Mouse (Mus musculus): Measurements from ENCODE around the gene Cysltr2. TPM values are rescaled to one million over a fixed set of nuclear protein-coding genes. Genes with fewer than 3 reads are reported as not detected.

Cysltr2 gene
- polyA plus RNA-seq, 1 experiment from 2014 or later: 0.20 TPM

DNA sequence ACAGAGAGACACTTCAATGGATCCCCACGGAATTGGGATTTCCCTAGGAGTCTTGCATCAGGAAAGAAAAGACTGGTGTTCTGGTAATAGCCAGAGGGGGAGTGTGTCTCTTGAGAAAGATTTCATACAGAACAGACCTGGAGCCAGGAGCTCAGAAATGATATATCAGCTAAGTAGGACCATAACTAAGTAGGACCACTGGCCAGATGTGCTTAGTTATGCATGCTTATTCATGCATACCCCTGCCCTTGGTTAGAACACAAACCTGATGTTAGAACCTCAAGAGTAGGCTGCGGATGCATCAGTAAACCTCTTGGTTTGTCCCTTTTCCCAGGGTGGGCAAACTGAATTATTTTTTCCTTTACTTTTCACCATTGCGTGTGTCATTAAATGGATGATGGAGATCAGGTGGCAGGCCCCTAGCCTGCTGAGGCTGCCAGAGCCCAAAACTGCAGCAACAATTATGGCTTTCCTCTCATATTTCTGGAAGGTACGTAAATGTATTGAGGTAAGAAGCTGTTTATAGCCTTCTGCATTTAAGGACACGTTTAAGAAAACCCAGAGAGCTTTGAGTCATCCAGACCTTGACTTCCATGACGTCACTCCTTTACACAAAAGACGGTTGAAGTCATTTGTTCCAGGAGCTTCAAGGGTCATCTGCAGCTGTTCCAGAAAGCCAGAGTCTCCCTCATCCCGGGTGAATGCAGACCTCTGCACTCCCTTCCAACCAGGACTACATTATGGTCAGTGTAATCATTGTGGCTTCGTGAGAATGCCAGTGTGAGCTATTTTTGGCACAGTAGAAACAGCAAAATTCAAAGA, 35.0 kb downstream of the Cysltr2 start:
- H3K9me3 ChIP-seq (ENCODE audit: control insufficient read depth, low read length): no peaks in the 10 kb centered on the region
- H3K4me3 ChIP-seq (ENCODE audit: low read length): no peak overlapping the region
- ATAC-seq (ENCODE audit: low FRiP score, low TSS enrichment): no peak
- no peaks in the 10 kb centered on the region for H3K4me1 ChIP-seq (ENCODE audit: control insufficient read depth, insufficient read depth, low read length)
- no peak overlapping the region for H3K27ac ChIP-seq (ENCODE audit: low read depth, low read length)
- H3K36me3 ChIP-seq (ENCODE audit: control insufficient read depth, insufficient read depth, low read length): no peaks in the 10 kb centered on the region
- H3K4me2 ChIP-seq (replicated peaks; ENCODE audit: low read depth, low read length): no peak overlapping the region
- H3K27me3 ChIP-seq (ENCODE audit: control insufficient read depth, insufficient read depth, low read length): no peaks in the 10 kb centered on the region
- H3K9ac ChIP-seq (ENCODE audit: low read depth, low read length): no peak overlapping the region
- WGBS: 53% methylated on average over 9 of the region's 9 CpGs

DNA sequence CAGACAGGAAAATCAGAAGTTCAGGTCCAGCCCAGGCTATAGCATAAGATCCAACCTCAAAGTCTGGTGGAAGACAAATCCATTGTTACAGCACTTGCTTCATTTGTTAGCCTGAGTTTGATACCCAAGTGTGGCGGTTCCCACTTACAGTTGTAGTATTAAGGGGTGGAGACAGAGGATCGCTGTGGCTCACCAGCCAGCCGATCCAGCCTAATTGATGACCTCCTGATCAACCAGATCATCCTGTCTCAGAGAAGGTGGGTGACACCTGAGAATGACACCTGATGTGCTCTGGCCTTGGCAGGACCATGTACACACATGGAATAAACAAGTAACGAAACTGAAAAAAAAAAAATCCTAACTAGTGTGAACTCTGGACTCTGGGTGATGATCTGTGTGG, 47.1 kb downstream of the Cysltr2 start:
- H3K4me1 ChIP-seq (ENCODE audit: control insufficient read depth, insufficient read depth, low read length): no peaks in the 10 kb centered on the region
- H3K4me2 ChIP-seq (replicated peaks; ENCODE audit: low read depth, low read length): no peak overlapping the region
- no peaks in the 10 kb centered on the region for H3K9me3 ChIP-seq (ENCODE audit: control insufficient read depth, low read length)
- no peak overlapping the region for H3K27ac ChIP-seq (ENCODE audit: low read depth, low read length)
- no peaks in the 10 kb centered on the region for H3K36me3 ChIP-seq (ENCODE audit: control insufficient read depth, insufficient read depth, low read length)
- H3K4me3 ChIP-seq (ENCODE audit: low read length): no peak overlapping the region
- no peak for ATAC-seq (ENCODE audit: low FRiP score, low TSS enrichment)
- no peak overlapping the region for H3K9ac ChIP-seq (ENCODE audit: low read depth, low read length)
- H3K27me3 ChIP-seq (ENCODE audit: control insufficient read depth, insufficient read depth, low read length): no peaks in the 10 kb centered on the region
- 90% methylated on average over 4 of the region's 4 CpGs for WGBS

DNA sequence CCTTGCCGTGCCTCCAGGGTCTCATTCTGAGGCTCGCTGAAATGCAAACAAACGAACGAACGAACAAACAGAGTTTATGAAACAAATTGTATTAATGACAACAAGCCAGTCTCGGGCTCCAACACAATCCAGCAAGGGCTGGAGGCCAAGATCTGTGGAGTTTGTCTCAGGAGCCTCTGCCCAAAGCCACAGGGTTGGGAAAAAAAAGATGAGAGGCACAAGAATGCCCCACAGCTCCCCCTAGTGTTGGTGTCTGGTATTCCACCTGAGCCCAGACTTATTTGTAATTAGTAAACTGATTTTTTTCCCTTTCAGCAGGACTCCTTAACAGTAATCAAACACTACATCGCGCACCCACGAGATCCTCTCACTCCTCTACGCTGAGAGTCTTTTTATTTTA, 48.6 kb downstream of the Cysltr2 start:
- Histone ChIP-seq H3K4me2 (replicated peaks; ENCODE audit: low read depth, low read length) (no peak overlapping the region), H3K36me3 (ENCODE audit: control insufficient read depth, insufficient read depth, low read length) (no peaks in the 10 kb centered on the region), H3K9me3 (ENCODE audit: control insufficient read depth, low read length) (no peaks in the 10 kb centered on the region), H3K4me1 (ENCODE audit: control insufficient read depth, insufficient read depth, low read length) (no peaks in the 10 kb centered on the region), H3K9ac (ENCODE audit: low read depth, low read length) (no peak overlapping the region), H3K4me3 (ENCODE audit: low read length) (no peak overlapping the region), H3K27me3 (ENCODE audit: control insufficient read depth, insufficient read depth, low read length) (no peaks in the 10 kb centered on the region), H3K27ac (ENCODE audit: low read depth, low read length) (no peak overlapping the region)
- WGBS: 44% methylated on average over 10 of the region's 10 CpGs
- ATAC-seq (ENCODE audit: low FRiP score, low TSS enrichment): no peak

- Histone ChIP-seq H3K27me3 (ENCODE audit: control insufficient read depth, insufficient read depth, low read length) (no peaks in the 10 kb centered on the region), H3K27ac (ENCODE audit: low read depth, low read length) (no peak overlapping the region), H3K36me3 (ENCODE audit: control insufficient read depth, insufficient read depth, low read length) (no peaks in the 10 kb centered on the region), H3K9me3 (ENCODE audit: control insufficient read depth, low read length) (no peaks in the 10 kb centered on the region), H3K4me1 (ENCODE audit: control insufficient read depth, insufficient read depth, low read length) (no peaks in the 10 kb centered on the region), H3K4me2 (replicated peaks; ENCODE audit: low read depth, low read length) (no peak overlapping the region), H3K9ac (ENCODE audit: low read depth, low read length) (no peak overlapping the region), H3K4me3 (ENCODE audit: low read length) (no peak overlapping the region)
- 78% methylated on average over 6 of the region's 6 CpGs for WGBS
- no peak for ATAC-seq (ENCODE audit: low FRiP score, low TSS enrichment)
Measured at GRCm38 (mm10) chr14:72998111-72998510, 50.8 kb downstream of the Cysltr2 start.

GRCm38 (mm10) chr14:72986044-72986443, 62.9 kb downstream of the Cysltr2 start:
- Histone ChIP-seq H3K4me3 (ENCODE audit: low read length) (no peak overlapping the region), H3K4me2 (replicated peaks; ENCODE audit: low read depth, low read length) (no peak overlapping the region), H3K27ac (ENCODE audit: low read depth, low read length) (no peak overlapping the region), H3K27me3 (ENCODE audit: control insufficient read depth, insufficient read depth, low read length) (no peaks in the 10 kb centered on the region), H3K36me3 (ENCODE audit: control insufficient read depth, insufficient read depth, low read length) (no peaks in the 10 kb centered on the region), H3K4me1 (ENCODE audit: control insufficient read depth, insufficient read depth, low read length) (no peaks in the 10 kb centered on the region), H3K9me3 (ENCODE audit: control insufficient read depth, low read length) (no peaks in the 10 kb centered on the region), H3K9ac (ENCODE audit: low read depth, low read length) (no peak overlapping the region)
- peak; percentile 62; the same call in 1 of the 2 replicates for ATAC-seq (ENCODE audit: low FRiP score, low TSS enrichment)
- WGBS: 30% methylated on average over 2 of the region's 2 CpGs

DNA sequence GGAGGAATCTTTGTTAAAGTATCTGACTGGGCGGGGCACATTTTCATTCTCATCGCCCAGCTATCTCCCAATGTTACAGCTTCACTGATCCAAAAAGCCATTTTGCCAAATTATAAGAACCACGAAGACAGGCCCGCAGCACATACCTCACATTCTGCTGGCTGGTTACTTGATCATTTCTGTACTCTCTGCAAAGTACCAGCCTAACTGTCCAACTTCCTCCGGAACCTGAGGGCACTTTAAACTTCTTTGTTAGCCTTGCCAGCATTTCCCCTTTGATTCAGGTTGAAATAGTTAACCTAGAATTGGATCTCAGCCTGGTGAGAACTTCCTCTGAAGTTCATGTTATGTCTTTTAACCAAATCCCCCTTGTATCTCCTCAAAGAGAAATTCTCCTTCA, 63.8 kb downstream of the Cysltr2 start:
- Histone ChIP-seq H3K9ac (ENCODE audit: low read depth, low read length) (no peak overlapping the region), H3K4me3 (ENCODE audit: low read length) (no peak overlapping the region), H3K27ac (ENCODE audit: low read depth, low read length) (no peak overlapping the region), H3K4me2 (replicated peaks; ENCODE audit: low read depth, low read length) (no peak overlapping the region), H3K9me3 (ENCODE audit: control insufficient read depth, low read length) (no peaks in the 10 kb centered on the region), H3K27me3 (ENCODE audit: control insufficient read depth, insufficient read depth, low read length) (no peaks in the 10 kb centered on the region), H3K4me1 (ENCODE audit: control insufficient read depth, insufficient read depth, low read length) (no peaks in the 10 kb centered on the region), H3K36me3 (ENCODE audit: control insufficient read depth, insufficient read depth, low read length) (no peaks in the 10 kb centered on the region)
- ATAC-seq (ENCODE audit: low FRiP score, low TSS enrichment): no peak
- 91% methylated on average over 5 of the region's 5 CpGs for WGBS

- H3K4me2 ChIP-seq (replicated peaks; ENCODE audit: low read depth, low read length): peak overlapping the region; percentile 29; the same call in 1 of the 2 replicates
- H3K27ac ChIP-seq (ENCODE audit: low read depth, low read length): no peak overlapping the region
- no peak overlapping the region for H3K9ac ChIP-seq (ENCODE audit: low read depth, low read length)
- no peaks in the 10 kb centered on the region for H3K36me3 ChIP-seq (ENCODE audit: control insufficient read depth, insufficient read depth, low read length)
- H3K4me1 ChIP-seq (ENCODE audit: control insufficient read depth, insufficient read depth, low read length): no peaks in the 10 kb centered on the region
- H3K27me3 ChIP-seq (ENCODE audit: control insufficient read depth, insufficient read depth, low read length): no peaks in the 10 kb centered on the region
- peak; percentile 78; the same call in 1 of the 2 replicates for ATAC-seq (ENCODE audit: low FRiP score, low TSS enrichment)
- no peaks in the 10 kb centered on the region for H3K9me3 ChIP-seq (ENCODE audit: control insufficient read depth, low read length)
- H3K4me3 ChIP-seq (ENCODE audit: low read length): no peak overlapping the region
- WGBS: 9% methylated on average over 11 of the region's 11 CpGs
Measured at GRCm38 (mm10) chr14:72983456-72983855, 65.5 kb downstream of the Cysltr2 start.

DNA sequence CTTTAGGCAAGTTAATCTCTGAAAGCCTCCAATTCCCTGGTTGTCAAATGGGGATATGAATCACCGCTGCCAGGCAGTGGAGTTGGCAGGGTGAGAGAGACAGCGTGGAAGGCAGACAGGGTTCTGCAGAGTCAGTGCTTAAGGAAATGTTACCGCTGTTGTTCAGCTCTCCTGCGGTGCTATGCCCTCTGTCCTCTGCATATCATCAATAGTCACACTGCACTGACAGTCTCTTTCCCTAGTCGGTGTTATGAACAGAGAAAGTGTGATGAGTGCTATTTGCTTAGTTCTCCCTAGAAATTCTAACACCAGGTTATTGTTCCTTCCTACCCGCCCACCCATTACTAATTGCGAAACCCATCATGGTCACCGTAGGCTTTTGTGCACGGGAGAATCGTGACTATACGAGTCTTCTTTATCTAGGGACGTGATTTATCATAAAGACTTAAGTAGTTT, 65.9 kb downstream of the Cysltr2 start:
- no peaks in the 10 kb centered on the region for H3K9me3 ChIP-seq (ENCODE audit: control insufficient read depth, low read length)
- H3K27me3 ChIP-seq (ENCODE audit: control insufficient read depth, insufficient read depth, low read length): no peaks in the 10 kb centered on the region
- no peak overlapping the region for H3K4me3 ChIP-seq (ENCODE audit: low read length)
- WGBS: 57% methylated on average over 12 of the region's 12 CpGs
- no peaks in the 10 kb centered on the region for H3K4me1 ChIP-seq (ENCODE audit: control insufficient read depth, insufficient read depth, low read length)
- 0 out of 2 replicates have a peak, but pooled peaks have one; percentile 47 for ATAC-seq (ENCODE audit: low FRiP score, low TSS enrichment)
- H3K27ac ChIP-seq (ENCODE audit: low read depth, low read length): no peak overlapping the region
- no peaks in the 10 kb centered on the region for H3K36me3 ChIP-seq (ENCODE audit: control insufficient read depth, insufficient read depth, low read length)
- H3K9ac ChIP-seq (ENCODE audit: low read depth, low read length): no peak overlapping the region
- peak overlapping the region; percentile 29; the same call in 1 of the 2 replicates for H3K4me2 ChIP-seq (replicated peaks; ENCODE audit: low read depth, low read length)

DNA sequence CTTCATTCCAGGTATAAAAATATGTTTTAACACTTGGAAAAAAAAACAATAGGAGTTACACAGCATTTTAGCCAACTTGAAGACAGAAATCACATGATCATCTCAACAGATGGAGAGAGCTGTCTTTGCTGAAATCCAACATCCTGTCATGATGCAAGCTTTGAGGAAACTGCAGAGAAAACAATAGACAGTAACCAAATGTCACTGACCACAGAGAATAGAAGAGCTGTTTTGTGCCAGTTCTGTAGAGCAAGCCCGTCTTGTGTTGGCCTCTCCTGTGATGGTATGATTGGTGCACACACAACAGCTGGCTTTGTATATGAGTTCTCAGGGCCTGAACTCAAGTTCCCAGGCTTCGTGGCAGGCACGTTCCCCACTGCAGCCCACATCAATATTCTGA, 68.2 kb downstream of the Cysltr2 start:
- no peaks in the 10 kb centered on the region for H3K4me1 ChIP-seq (ENCODE audit: control insufficient read depth, insufficient read depth, low read length)
- no peak overlapping the region for H3K9ac ChIP-seq (ENCODE audit: low read depth, low read length)
- no peaks in the 10 kb centered on the region for H3K27me3 ChIP-seq (ENCODE audit: control insufficient read depth, insufficient read depth, low read length)
- no peak for ATAC-seq (ENCODE audit: low FRiP score, low TSS enrichment)
- no peak overlapping the region for H3K27ac ChIP-seq (ENCODE audit: low read depth, low read length)
- no peaks in the 10 kb centered on the region for H3K36me3 ChIP-seq (ENCODE audit: control insufficient read depth, insufficient read depth, low read length)
- H3K4me3 ChIP-seq (ENCODE audit: low read length): no peak overlapping the region
- H3K9me3 ChIP-seq (ENCODE audit: control insufficient read depth, low read length): no peaks in the 10 kb centered on the region
- no peak overlapping the region for H3K4me2 ChIP-seq (replicated peaks; ENCODE audit: low read depth, low read length)
- WGBS: 85% methylated on average over 3 of the region's 3 CpGs
